Mouse (Mus musculus) urinary bladder, postnatal 4 days (tissue): ENCODE measurements at regions not wholly inside any gene's neighbourhood (a gene's known extent, or its start where the extent isn't known, plus 50 kb on each side); places are given as distances from the start of the nearest gene placed in this dataset.

Experiments
- DNase-seq, 2 experiments: peaks; one replicate each; pipeline ENCODE4 v3.0.0; 2021 to 2022; ENCODE audit warnings: low spot score in 2 of 2

DNA sequence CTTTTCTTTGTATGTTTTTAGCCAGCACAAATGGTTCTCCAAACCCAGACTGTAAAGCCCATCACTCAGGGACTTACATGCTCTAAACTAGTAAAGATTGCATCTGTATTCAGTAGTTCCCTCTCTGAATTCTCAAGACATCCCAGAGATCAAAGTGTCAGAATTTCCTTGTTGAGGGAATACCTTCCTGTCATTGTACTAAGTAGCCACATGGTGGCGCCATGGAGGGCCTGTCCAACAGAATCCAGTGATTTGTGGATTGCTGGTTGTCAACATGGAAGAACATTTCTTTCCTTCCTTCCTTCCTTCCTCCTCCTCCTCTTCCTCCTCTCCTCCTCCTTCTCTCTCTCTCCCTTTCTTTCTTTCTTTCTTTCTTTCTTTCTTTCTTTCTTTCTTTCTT lies 93.6 kb upstream of the Trpm1 start:
- DNase-seq: no peak

DNA sequence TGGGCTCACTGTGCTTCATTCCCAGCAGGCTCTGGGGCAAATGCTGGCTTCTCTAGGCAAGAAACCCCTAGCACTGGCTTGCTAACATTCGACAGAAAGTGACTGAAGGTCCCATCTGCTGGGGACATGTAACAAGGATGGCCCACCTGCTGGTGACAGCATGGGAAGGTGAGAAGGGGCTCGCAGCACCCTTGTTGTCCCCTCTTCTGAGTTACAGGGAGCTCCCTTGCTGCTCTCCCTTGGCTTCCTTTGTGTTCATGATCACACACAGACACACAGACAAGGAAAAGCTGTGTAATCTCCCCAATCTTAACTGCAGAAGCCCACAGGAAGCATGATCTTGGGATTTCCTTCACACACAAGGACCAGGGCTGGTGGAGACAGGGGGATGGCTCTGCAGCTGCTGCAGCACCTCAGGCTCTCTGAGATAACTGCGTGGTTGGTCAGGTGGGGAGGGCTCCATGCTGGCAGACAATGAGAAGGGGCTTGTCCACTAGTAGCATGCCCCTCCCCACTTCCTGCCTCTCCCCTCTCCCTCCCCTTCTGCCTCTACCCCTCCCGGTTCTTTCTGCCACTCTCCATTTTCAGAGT lies 95.3 kb upstream of the Trpm1 start:
- DNase-seq: no peak

DNA sequence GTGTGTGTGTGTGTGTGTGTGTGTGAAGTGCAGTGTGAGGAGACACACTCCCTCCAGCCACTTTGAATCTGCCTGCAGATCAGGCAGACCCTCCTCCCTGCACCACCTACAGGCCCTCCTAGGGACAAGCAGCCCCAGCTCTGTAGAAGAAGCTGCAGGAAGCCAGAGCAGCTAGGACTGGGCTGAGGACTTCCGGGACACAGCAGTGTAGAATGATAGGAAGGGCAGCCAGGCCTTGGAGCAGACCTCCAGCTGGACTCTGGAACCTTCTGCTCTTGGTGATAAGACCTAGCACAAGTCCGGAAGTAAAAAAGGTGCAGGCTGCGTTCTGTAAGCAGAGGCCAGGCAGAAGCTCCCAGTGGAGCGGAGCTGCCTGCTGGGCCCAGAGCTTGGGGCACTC lies 95.8 kb upstream of the Trpm1 start:
- no peak for DNase-seq

DNA sequence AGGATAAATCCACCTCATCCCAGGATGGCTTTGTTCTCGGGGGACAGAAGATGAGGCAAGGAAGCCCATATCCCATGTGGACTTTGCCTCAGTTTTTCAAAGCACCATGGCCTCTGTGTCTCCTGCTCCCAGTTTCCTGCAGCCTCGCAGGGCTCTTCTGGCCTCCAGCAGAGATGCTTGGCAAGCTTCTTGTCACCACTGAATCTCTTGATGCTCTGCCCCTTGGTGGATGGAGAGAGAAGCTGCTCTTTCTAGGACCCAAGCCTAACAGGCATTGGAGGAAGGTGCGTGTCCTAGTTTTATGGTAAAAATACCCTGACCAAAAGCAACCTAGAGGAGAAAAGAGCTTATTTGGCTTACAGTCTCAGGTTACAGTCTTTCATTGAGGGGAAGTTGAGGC lies 97.1 kb upstream of the Trpm1 start:
- DNase-seq: no peak

DNA sequence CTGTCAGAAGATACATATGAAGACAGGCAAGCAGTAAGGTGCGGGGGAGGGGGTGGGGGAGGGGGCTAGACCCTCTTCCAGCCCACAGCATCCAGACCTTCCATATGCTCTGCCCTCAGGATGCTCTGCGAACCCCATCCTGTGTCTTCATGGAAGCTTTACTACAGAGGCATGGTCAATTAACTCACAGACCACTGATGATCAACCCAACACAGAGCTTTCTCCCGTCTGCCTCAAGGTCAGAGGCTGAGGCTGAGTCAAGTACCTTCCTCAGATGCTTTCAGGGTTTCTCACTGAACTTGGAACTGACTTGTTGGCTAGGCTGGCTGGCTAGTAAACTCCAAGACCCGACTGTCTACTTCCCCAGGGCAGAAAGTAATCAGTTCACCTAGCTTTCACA lies 98.6 kb upstream of the Trpm1 start:
- no peak for DNase-seq

DNA sequence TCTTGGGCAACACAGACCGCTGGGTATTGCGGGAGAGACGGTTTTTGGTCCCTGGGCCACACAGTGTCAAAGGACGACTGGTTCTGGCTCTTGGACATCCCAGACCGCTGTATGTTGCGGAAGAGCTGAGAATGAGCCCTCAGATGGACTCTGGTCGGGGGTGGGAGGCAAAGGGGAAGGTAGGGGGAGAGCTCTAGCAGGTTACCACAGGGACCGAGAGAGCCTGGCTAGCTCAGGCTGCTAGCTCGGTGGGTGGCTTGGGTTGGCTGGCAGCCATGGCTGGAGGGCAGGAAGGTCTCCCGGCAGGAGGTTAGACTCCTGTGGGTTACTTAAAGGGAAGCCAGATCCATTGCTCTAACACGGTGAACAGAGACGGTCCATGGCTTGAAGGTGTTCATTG lies 99.9 kb upstream of the Trpm1 start:
- no peak for DNase-seq

DNA sequence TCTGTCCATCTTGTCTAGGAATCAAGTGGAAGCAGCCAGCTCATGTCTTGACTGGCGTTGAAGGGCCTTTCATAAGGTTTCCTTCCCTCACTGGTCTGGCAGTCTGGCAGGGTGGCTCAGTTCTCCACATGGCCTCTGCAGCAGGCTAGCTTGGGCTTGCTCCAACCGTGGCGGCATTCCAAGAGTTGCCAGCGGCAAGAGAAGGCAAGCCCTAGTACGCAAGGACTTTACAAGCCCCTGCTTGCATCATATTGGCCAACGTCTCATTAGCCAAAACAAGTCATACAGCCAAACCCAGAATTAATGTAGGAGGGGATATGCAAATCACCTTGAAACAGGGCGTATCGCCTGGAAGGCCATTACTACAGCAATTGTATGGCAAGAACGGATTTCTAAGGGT lies 101.2 kb upstream of the Trpm1 start:
- DNase-seq: no peak

DNA sequence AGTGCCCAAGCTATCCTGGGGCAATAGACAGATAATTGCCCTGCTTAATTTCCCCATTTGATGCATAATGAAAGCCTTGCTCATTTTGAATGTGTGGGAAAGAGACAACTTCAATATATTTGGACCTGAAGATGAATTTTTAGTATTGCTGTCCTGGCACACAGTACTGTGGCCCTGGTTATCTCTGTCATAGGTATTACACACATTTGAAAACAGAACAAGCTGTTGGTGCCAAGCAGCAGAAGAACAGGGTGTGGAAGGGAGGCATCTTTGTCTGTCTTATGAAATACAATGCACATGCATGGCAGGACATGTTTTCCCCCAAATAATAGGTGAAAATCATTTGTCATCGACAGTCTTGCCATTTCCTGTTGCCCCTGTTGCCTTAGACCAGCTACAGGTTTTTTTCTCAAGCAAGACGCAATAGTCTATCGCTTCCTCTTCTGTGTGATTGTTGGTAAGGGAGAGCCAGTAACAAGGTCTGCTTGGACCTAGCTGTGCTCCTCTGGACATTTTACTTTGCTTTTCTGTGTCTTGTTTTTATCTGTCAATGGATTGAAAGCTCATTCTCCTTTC lies 102.7 kb upstream of the Trpm1 start:
- DNase-seq: no peak

DNA sequence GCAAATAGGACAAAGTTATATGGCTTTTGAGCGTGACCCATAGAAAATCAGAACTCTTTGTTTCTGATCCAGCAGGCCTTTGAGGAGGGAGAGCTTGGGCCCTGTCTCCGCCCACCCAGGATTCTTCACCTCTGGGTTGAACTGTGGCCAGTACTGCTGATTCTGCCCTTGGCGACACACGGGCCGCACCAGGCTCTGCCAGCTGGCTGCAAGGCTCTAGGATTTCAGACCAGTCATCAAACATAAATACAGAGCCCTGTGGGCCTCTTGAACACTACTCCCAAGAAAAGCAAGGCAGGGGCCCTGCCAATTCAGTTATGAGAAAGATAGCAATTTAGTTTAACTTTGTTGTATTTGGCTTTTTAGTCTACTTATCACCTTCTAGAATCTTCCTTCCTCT lies 103.4 kb upstream of the Trpm1 start:
- no peak for DNase-seq

DNA sequence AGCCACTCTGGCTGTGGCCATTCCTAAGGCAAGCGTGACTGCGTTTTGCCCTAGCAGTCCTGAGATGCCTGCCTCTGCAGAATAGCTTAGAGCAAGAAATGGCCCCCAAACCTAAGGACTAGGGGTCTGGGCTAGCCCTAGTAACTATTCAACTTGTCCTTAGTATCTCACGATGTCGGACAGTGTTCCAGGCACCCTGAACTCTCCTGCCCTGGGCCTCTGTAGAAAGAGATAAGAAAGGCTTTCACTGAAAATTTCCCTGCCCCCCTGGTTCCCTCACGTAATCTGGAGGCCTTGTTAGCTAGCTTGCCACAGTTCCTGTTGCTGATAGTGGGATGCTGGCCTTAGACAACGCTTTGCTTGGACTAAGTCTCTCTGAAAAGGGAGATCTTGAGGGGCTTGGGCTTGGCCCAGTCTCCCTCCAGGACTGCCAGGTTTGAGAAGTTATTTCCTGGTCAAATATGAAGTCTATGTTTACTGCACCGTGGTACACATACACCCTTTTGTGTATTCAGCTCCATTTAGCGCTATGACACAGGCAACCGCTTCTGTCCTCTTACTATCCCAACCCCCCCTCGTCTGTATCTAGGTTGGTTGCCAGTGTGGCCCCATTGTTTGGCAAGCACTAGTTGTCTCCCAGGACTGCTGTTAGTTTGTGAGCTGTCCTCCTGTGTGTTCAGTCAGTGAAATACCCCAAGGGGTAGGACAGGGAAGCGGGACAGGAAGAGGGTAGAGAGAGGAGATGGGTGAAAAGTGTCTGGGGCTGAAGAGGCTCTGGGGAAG lies 104.3 kb upstream of the Trpm1 start:
- no peak for DNase-seq

DNA sequence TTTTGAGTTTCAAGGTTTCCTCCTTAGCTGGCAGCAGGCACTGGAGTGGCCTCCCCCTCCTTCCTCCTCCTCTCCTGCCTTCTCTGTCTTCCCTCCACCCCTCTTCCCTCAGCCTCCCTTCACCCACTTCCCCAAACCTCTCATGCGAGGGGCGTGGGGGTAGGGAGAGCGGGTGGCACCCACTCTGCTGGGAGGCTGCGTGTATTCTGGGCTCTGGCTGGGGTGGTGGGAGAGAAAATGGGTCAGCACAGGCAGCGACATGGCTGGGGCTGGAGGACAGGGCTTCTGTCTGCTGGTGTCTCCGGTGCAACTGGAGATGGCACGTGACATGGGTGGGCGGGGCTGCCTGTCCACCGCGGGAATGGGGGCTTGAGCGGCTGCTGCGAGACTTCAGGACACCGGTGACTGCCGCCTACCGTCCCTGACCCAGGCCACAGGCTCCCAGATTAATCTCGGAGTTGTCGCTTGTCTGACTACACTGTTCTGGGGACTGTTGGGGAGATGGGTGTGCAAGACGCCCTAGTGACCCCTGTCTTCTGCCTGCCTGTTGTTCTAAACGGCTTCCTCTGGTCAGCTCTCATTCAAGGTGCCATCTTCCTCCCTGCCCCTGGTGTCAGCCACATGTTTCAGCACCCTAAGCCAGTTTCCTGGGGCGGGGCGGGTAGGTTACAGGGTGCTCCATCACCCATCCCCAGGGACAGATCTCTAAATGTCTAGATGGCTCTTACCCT lies 105.0 kb upstream of the Trpm1 start:
- DNase-seq: peak; percentile 50 to 76

DNA sequence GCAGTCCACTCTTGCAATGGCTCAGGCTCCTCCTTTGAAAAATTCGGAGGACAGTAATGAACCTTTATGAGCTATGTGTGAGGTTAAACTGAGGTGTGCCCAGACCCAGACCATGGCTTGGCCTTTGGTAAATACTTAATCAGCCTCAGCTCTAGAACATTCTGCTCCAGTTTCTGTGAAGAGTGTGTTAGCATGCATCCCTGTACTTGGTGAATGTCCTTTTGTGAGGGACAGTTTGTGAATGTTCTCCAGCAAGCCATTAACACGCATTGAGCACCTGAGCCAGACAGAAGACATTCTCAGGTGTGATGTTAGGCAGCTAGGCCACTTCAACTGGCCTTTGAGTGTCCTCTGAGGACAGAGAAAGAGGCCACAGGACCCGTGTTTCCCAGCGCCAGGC lies 105.8 kb upstream of the Trpm1 start:
- DNase-seq: no peak

DNA sequence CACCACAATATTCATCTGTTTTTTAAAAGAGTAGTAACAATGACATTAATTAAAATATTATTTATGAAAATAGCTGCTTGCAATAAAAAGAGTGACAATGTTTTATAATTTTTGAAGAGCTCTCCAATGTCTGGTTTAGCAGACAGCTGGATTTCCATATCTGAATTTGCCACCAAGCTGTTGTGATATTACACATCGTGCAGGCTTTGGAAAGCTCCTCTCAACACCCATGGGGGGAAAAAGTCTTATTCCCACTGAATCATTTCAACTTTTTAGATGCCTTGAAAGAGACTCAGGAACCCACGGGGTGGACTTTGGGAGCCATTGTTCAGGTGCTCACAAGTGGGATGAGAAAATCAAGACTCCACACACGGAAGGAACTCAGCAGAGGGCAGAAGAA lies 106.6 kb upstream of the Klf13 start:
- DNase-seq: no peak

DNA sequence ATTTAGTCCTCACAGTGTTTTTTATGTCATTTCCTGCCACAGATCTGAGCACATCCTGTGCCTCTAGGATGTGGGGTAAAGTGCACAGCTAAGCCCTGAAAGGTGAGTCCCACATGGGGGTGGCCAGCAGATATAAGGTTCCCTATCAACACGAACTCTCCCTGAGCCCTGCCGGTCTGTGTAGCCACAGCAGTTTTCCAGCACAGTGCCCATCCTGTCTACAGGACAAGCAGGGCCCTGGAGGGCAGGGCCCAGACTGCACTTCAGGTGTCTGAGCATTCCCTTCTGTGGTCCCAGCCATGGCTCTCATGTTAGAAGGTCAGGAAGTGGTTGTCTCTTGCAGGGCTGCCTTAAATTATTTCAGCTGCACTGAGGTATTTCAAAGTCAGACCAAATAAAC lies 104.3 kb upstream of the Klf13 start:
- no peak for DNase-seq

DNA sequence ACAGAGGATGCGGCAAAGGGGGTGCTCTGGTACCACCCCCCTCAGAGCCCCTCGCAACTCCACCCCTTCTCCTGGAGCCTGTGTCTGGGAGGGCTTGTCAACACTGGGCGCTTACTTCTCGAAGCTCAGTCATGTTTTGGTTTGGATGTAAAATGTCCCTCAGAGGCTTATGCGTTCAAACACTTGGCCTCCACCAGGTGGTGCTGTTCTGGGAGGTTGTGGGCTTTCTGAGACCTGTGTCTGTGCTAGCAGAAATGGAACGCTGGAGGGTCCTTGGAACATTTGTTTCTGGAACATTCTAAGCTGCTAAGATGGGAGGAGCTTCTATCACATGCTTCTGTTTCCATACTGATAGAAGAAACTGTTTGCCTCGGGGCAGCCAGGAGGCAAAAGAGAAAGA lies 102.6 kb upstream of the Klf13 start:
- DNase-seq: no peak

DNA sequence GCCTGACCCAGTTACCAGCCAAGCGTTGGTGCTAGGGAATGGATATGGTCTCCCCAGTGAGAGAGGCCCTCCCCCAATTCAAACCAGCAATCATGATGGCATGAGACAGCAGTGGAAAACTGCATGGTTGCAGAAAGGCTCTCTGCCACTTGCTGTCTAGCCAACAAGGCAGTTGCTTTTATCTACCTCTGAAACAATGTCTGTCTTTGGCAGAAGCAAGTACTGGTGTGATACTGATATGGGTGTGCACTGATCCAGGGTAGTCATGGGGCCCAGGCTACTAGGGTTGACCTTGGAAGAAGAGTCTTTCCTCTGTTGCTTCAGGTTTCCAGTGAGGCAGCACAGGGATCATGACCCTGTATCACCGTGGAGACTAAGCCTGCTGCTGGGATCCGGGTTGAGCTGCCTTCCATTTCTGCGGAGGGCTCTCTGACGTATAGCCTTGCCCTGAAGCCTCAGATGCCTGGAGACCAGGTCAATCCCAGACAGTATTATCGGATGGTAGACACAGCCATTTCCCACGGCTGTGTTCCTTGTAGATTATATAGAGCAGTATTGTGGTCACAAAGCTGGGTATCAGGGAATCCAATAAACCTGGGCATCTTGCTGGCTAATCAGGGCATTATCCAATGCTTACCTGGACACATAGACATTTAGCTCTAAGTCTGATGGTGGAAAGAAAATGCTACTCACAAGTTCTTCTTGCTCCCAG lies 101.5 kb upstream of the Klf13 start:
- no peak for DNase-seq

DNA sequence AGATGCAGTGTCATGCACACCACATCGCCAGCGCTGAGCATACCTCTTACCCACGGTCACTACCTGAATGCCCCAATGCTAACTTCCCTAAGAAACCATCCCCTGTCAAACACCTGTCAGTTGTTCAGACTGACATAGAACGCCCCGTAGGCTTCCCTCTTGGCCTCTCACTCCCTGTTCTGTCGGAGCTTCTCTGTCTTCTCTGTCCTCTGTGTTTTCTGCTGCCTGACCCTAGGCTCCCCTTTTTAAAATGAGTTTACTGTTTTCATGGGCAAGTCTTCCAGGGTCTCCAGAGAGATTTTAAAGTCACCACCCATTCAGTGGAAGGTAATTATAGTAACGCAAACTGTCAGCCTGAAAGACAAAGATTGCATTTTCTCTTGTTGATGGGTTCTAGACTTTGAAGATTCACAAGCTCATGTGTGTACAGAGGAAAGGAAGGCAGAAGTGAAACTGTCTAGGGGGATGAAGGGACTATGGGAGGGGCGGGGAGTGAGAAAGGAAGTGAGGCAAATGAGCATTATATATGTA lies 99.1 kb upstream of the Klf13 start:
- no peak for DNase-seq

DNA sequence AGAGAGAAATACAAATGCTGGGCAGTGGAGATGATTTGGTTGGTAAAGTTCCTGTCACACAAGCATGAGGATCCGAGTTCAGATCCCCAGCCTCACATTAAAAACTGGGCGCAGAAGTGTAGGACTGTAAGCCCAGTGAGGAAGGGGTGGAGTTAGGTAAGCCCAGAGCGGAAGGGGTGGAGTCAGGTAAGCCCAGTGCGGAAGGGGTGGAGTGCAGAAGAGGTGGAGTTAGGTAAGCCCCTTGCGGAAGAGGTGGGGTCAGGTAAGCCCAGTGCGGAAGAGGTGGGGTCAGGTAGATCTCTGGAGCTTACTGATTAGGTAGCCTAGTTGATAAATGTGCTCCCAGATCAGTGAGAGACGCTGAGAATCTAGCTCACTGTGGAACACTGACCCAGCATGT lies 97.4 kb upstream of the Klf13 start:
- no peak for DNase-seq

DNA sequence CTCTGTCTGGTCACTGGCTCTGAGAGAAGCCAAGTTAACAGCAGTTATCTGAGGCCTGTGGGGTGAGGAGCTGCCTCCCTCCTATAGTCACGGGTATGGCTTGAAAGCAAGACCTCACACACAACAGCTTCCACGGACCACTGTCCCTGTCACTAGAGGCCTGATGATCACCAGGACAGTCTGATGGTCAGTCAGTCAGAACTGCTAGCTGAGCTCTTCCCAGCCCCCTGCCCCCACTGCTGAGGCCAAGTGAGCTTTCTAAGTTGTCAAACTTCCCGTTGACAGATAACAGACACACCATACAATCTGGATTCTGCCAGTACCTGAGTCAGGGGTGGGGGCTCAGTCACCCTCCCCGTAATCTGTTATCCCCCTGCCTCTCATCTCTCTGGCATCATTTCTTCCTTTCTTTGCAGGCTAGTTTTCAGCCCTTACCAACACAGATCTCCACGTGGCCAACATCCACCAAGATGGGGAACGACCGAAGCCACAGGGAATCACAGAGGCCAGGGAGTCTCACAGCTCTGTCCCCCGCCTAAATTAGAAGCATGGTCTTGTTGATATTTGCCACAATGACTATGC lies 96.4 kb upstream of the Klf13 start:
- no peak for DNase-seq

DNA sequence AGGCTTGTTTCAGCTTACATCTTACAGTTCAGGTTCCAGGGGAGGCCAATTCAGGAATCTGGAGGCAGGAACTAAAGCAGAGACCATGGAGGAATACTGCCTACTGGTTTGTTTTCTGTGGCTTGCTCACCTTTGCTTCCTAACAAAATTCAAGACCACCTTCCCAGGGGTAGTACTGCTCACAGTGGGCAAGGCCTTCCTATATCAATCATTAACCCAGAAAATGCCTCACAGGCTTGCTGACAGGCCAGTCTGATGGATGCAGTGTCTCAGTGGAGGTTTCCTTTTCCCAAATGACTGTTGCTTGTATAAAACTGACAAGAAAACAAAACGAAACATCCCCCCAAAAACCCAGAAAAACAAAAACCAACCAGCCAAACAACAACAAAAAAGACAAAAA lies 95.8 kb upstream of the Klf13 start:
- DNase-seq: no peak

DNA sequence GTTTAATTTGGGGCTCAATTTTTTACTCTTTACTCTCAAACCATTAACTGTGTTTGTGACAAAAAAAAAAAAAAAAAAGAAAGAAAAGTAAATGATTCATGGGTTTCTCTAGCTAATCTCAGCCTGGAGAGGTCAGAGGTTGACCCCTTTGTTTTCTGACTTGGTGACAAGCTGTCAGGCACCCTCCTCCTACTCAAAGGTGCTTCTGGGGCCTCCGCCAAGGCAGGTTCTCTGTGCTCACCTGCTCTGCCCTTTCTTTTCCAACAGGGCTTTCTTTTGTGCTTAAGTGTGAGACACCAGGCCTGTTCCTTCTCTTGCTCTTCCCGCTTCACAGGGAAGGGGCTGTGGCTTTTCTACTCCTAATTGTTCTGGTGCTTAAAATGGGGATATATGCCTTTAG lies 94.7 kb upstream of the Klf13 start:
- DNase-seq: no peak

DNA sequence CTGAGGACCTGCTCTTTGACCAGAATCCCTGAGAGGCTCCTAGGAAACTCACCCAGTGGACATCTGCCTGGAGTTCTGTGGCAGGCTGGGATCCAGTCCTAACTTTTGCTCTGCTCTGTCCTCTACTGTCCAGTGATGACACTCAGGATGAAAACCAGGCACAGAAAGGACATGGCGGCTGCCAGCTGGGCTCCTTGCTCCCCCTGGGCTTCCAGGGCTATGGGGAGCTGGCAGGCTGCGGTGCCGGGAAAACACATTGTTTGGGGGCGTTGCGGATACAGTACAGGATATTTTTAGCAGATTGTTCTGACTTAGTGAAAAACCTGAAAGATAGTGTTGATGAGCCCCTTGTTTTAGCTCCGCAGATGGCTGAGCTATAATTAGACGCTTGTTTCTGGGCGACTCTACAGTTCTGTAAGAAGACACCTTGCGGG lies 94.2 kb upstream of the Klf13 start:
- DNase-seq: no peak
